Comparison of ENCODE assay signal across 7 mouse cellular contexts in the genomic region with DNA sequence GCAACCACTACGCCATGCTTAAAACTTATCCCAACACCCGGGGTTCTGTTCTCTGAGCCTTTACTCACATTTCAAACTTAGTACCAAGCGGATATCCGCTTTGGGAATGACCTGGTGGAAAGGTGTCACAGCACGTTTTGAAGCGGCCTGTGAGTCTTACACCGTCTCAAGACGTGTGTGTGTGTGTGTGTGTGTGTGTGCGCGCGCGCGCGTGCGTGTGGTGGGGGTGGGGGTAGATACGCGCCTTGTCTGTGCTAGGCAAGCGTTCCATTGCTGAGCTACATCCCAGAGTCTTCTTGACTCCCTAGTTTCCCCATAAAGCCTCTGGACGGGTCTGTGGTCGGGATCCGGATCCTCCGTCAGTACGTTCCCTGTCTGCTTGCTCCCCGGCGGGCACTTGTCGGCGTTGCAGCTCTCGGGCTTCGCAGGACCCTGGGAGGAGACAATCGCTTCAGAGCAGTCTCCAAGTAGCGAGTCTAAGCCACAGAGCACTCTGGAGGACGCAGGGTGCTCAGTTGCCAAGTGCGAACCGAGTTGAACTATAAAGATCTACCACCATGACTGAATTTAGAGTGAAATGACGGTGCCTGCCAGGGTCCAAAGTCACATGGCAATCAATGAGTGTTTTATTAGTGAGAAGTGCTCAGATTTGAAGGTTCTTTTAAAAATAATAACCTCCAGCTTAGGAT. TPM values are rescaled to one million over a fixed set of nuclear protein-coding genes. Genes with fewer than 3 reads are reported as not detected.
DNase-seq lines count a peak whose midpoint lies in the region; TF ChIP-seq lines count a peak whose summit lies in the region.

No protein-coding gene starts in this region.

- H3K4me1 ChIP-seq in ES-E14 (ENCODE audit: control insufficient read depth in 2 of 2, insufficient read depth in 2 of 2, low read length in 2 of 2, poor library complexity in 1 of 2) = peaks cover 1 to 16% of the 10 kb centered on the region in 2 experiments; a peak in 2 of 4 replicates
- H3K4me1 ChIP-seq in embryonic fibroblast, embryonic 13.5 days (ENCODE audit: control insufficient read depth, insufficient read depth, low read length) = peaks cover 7% of the 10 kb centered on the region
- peaks cover 58% of the 10 kb centered on the region for H3K4me1 ChIP-seq in hindbrain, embryonic 10.5 days (replicated peaks)

- DNase-seq in ES-E14 (ENCODE audit: low read depth, low spot score) = no peak
- peak; percentile 67 for DNase-seq in adrenal gland, postnatal 25 days
- peak; percentile 81 for DNase-seq in hindbrain, embryonic 10.5 days (ENCODE audit: low spot score)
- DNase-seq in layer of hippocampus, postnatal 25 days (ENCODE audit: extremely low spot score in 1 of 2, low spot score in 1 of 2) = peak; percentile 47 to 61
- peak; percentile 75 to 77 for DNase-seq in lung, postnatal 4 days
- DNase-seq in spleen, adult 18-20 months = peak; percentile 54 to 69

- peak overlapping the region; percentile 98 for H3K27ac ChIP-seq in ES-E14 (ENCODE audit: insufficient read depth, low read depth, low read length, poor library complexity, severe bottlenecking)
- peak overlapping the region; percentile 95 for H3K27ac ChIP-seq in embryonic fibroblast, embryonic 13.5 days (ENCODE audit: insufficient read depth, low read length)
- peak overlapping the region; percentile 100 for H3K27ac ChIP-seq in hindbrain, embryonic 10.5 days

- TF ChIP-seq POLR2A in embryonic fibroblast, embryonic 13.5 days (IDR thresholded peaks at IDR 0.05; ENCODE audit: low read depth, low read length) = peak; percentile 68

- no peaks in the 10 kb centered on the region for H3K9me3 ChIP-seq in ES-E14 (ENCODE audit: control insufficient read depth, insufficient read depth, low read depth, low read length)
- H3K9me3 ChIP-seq in hindbrain, embryonic 10.5 days = no peaks in the 10 kb centered on the region

- peaks cover 27% of the 10 kb centered on the region for H3K36me3 ChIP-seq in ES-E14 (ENCODE audit: control insufficient read depth, insufficient read depth, low read length, poor library complexity, severe bottlenecking)
- H3K36me3 ChIP-seq in hindbrain, embryonic 10.5 days = peaks cover 31% of the 10 kb centered on the region

- H3K9ac ChIP-seq in ES-E14 (ENCODE audit: insufficient read depth, low read depth, low read length, poor library complexity, severe bottlenecking) = peak overlapping the region; percentile 97

- no peak for TF ChIP-seq CTCF in embryonic fibroblast, embryonic 13.5 days (IDR thresholded peaks at IDR 0.05; ENCODE audit: borderline replicate concordance, insufficient read depth, low read length)

- WGBS in hindbrain, embryonic 10.5 days = under 1% methylated on average over 35 of the region's 35 CpGs

- H3K27me3 ChIP-seq in hindbrain, embryonic 10.5 days (ENCODE audit: insufficient read depth, poor library complexity, severe bottlenecking) = no peaks in the 10 kb centered on the region

- peak overlapping the region; percentile 88 to 97 for H3K4me3 ChIP-seq in ES-E14 (ENCODE audit: insufficient read depth in 1 of 2, low read depth in 1 of 2, low read length in 2 of 2, poor library complexity in 1 of 2, severe bottlenecking in 1 of 2)
- peak overlapping the region; percentile 58 for H3K4me3 ChIP-seq in embryonic fibroblast, embryonic 13.5 days (ENCODE audit: insufficient read depth, low read length)
- H3K4me3 ChIP-seq in hindbrain, embryonic 10.5 days = peak overlapping the region; percentile 87

- in situ Hi-C loops in ES-E14 (cut with MboI; ENCODE audit: low sequenced_read_pairs in 2 of 2, unreplicated experiment in 2 of 2) = no loop called here

TF ChIP-seq in ES-E14, 5 proteins besides CTCF, POLR2A, EP300 and RAD21:
- TF ChIP-seq CHD2 (IDR thresholded peaks at IDR 0.05; ENCODE audit: low read depth, low read length) (no peak), HCFC1 (IDR thresholded peaks at IDR 0.05; ENCODE audit: borderline replicate concordance, insufficient read depth, low read length) (0 out of 2 replicates have a peak, but pooled peaks have one; percentile 10)

RNA-seq across cellular contexts. Expression of a gene that starts 1.2 kb away (rescaled TPM):
- 464 and 530 TPM in 2 replicates for total RNA-seq in ES-E14 (2012; rRNA removed)
- 423 and 491 TPM in 2 replicates for total RNA-seq in adrenal gland, postnatal 25 days (2021)
- 442 and 496 TPM in 2 replicates for polyA plus RNA-seq in embryonic fibroblast, embryonic 13.5 days (2011; ENCODE audit: insufficient read length, low read depth, missing spikeins)
- 312 TPM in 2 replicates for polyA plus RNA-seq in hindbrain, embryonic 10.5 days (2016; fragmentation: Nextera tagmentation; extraction: Ambion mirVana)
- total RNA-seq in layer of hippocampus, postnatal 25 days (2021) = 100 to 1,000 TPM; 380 to 402 TPM

RNA-seq across cellular contexts. Expression of a gene that starts 15.5 kb away (rescaled TPM):
- total RNA-seq in ES-E14 (2012; rRNA removed) = 64.1 and 75.6 TPM in 2 replicates
- 445 and 492 TPM in 2 replicates for total RNA-seq in adrenal gland, postnatal 25 days (2021)
- 80.4 and 81.2 TPM in 2 replicates for polyA plus RNA-seq in embryonic fibroblast, embryonic 13.5 days (2011; ENCODE audit: insufficient read length, low read depth, missing spikeins)
- 87.9 and 93.3 TPM in 2 replicates for polyA plus RNA-seq in hindbrain, embryonic 10.5 days (2016; fragmentation: Nextera tagmentation; extraction: Ambion mirVana)
- 10 to 100 TPM; 59.7 to 66.7 TPM for total RNA-seq in layer of hippocampus, postnatal 25 days (2021)

RNA-seq across cellular contexts. Expression of a gene that starts 20.8 kb away (rescaled TPM):
- 17.2 and 18.9 TPM in 2 replicates for total RNA-seq in ES-E14 (2012; rRNA removed)
- 2.9 and 3.1 TPM in 2 replicates for total RNA-seq in adrenal gland, postnatal 25 days (2021)
- 0.77 TPM in 1 of 2 replicates, not detected in the other for polyA plus RNA-seq in embryonic fibroblast, embryonic 13.5 days (2011; ENCODE audit: insufficient read length, low read depth, missing spikeins)
- 4.0 TPM in 2 replicates for polyA plus RNA-seq in hindbrain, embryonic 10.5 days (2016; fragmentation: Nextera tagmentation; extraction: Ambion mirVana)
- 1 to 10 TPM; 2.6 to 3.0 TPM for total RNA-seq in layer of hippocampus, postnatal 25 days (2021)

RNA-seq across cellular contexts. Expression of a gene that starts 24.1 kb away (rescaled TPM):
- total RNA-seq in ES-E14 (2012; rRNA removed) = 5.5 and 9.6 TPM in 2 replicates
- 14.4 and 17.6 TPM in 2 replicates for total RNA-seq in adrenal gland, postnatal 25 days (2021)
- polyA plus RNA-seq in embryonic fibroblast, embryonic 13.5 days (2011; ENCODE audit: insufficient read length, low read depth, missing spikeins) = 1.4 and 6.5 TPM in 2 replicates
- 3.9 and 4.0 TPM in 2 replicates for polyA plus RNA-seq in hindbrain, embryonic 10.5 days (2016; fragmentation: Nextera tagmentation; extraction: Ambion mirVana)
- 1 to 10 TPM; 1.3 to 4.0 TPM for total RNA-seq in layer of hippocampus, postnatal 25 days (2021)

RNA-seq across cellular contexts. Expression of a gene that starts 42.2 kb away (rescaled TPM):
- total RNA-seq in ES-E14 (2012; rRNA removed) = 17.7 and 20.1 TPM in 2 replicates
- 36.8 and 42.6 TPM in 2 replicates for total RNA-seq in adrenal gland, postnatal 25 days (2021)
- 13.8 and 15.0 TPM in 2 replicates for polyA plus RNA-seq in embryonic fibroblast, embryonic 13.5 days (2011; ENCODE audit: insufficient read length, low read depth, missing spikeins)
- polyA plus RNA-seq in hindbrain, embryonic 10.5 days (2016; fragmentation: Nextera tagmentation; extraction: Ambion mirVana) = 56.0 and 61.1 TPM in 2 replicates
- total RNA-seq in layer of hippocampus, postnatal 25 days (2021) = 10 to 100 TPM; 32.1 to 33.5 TPM
